Mouse (Mus musculus) v-Abl transformed pro-B cells (cell line): ENCODE measurements around the gene Ctsg.
"Not testable (repeated sequence)": the region's sequence is repeated elsewhere in the genome, so short reads cannot be mapped to it uniquely, and the experiment has no call there.

Experiments
- in situ Hi-C, 2 experiments: fragments of 400-800 bp; cut with MboI; formaldehyde crosslinking; loops; one replicate each; pipeline ENCODE4 v1.15.1; 2025; ENCODE audit not compliant: unreplicated experiment in 2 of 2

The Ctsg gene

GRCm38 (mm10) chr14:56102386-56102785, at the start of gene Ctsg:
Gene Ctsg, minus strand, starts transcription at chr14:56102574.
- in situ Hi-C loops: no loop called here

- in situ Hi-C loops: not testable (repeated sequence)
These were observed 31.3 kb upstream of the Ctsg start for GRCm38 (mm10) chr14:56133675-56134074.

- in situ Hi-C loops: not testable (repeated sequence)
These were observed 30.1 kb upstream of the Ctsg start, which contains the start of gene Gzmd for GRCm38 (mm10) chr14:56132508-56132907. Gene Gzmd, minus strand, starts transcription at chr14:56132608.

- in situ Hi-C loops: no loop called here
These were observed 26.0 kb upstream of the Ctsg start for GRCm38 (mm10) chr14:56128341-56128740.

DNA sequence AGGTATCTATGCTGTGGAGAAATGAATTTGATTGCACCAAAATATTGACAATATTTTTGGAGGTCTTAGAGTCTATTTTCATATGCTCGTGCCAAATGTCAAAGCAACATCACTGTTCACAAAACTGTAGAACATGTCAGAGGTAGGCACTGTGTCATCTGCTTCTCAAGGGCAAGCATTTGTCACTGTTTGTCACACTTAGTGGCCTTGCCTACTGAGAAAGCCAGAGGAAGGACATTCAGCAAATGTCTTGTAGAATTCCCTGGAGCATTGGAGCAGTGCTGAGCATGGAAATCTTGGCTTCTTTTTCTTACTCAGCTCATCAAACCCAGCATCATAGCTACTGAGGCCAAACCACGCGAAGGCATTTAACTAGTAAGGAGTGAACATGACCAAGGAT, 21.1 kb upstream of the Ctsg start:
- in situ Hi-C loops: no loop called here

DNA sequence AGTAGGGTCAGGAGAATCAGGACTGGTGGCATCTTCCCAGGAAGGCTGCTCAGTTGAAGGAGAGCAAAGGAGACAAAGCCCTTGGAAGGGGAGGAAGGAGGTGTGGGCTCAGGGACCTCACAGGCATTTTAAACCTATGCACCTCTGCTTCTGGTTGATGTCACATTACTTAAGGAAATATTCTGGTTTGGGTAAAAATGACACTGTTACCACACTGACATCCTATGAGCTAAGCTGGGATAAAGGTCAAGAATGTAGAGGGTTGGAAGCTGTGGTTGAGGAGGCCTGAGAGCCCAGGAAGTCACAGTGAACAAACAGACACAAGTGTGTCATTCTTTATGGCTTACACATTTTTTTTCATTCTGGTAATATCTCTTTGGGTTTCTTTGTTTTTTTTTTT, 18.2 kb upstream of the Ctsg start, which contains the start of gene Gzme:
Gzme (minus strand) TSS at position 101 of the 400 bp plus-strand sequence.
- in situ Hi-C loops: no loop called here

DNA sequence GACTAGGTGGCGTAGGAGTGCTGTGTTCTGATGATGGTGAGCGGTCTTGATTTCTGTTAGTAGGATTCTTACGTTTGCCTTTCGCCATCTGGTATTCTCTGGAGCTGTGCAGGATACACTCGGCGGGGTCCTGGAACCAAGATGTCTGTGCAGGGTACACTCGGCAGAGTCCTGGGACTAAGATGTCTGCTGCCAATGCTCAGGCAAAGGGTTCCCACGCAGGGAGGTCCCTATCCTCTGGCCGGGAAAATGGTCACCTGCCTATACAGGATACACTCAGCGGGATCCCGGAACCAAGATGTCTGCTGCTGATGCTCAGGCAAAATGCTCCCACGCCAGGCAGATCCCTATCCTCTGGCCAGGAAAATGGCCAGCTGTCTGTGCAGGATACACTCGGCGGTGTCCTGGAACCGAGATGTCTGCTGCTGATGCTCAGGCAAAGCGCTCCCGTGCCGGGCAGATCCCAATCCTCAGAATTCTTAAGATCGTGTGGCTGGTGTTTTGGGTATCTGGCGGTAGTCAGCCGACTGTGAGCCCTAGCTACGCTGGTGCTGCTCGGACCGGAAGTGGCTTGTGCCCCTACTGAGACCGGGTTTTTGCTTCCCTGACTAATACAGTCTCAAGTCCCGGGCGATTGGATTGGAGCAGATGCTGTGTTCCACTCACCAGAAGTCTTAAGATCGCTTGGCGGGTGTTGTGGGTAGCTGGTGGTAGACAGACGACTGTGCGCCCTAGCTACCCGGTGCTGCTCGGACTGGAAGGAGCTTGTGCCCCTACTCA, 13.3 kb upstream of the Ctsg start:
- in situ Hi-C loops: not testable (repeated sequence)

DNA sequence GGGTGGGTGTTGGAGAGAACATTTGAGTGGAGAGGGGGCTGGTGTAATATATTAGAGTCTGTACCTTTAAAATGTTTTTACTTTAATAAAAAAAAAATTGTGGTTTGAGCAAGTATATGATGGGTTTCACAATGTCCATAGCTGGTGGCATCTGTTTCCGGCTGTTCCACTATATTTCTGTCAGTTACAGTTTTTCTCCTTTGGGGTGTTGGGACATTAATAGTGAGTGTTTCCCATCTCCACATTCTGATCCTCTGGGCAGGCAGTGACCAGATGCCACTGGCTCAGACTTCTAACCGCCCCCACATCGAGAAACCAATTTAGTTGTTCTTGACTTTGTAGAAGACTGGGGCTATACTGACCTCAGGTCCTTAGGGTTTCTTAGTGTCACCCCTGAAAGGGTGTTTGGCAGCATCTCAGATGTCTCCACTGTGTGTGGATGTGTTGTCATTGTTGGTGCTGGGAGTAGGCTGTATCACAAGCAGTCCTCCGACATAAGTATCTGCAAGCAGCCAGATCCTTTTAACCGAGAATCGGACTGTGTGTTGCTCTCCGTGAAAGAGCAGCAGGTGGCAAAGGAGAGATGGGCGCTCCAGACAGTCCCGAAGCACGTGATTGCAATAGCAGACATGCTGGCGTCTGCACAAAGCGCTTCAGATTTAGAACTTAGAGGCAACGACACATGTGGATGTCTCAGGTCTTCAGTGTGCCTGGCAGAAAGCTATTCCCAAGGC, 3.2 kb upstream of the Ctsg start:
- in situ Hi-C loops: no loop called here

GRCm38 (mm10) chr14:56105016-56105415, 2.6 kb upstream of the Ctsg start:
- in situ Hi-C loops: no loop called here

DNA sequence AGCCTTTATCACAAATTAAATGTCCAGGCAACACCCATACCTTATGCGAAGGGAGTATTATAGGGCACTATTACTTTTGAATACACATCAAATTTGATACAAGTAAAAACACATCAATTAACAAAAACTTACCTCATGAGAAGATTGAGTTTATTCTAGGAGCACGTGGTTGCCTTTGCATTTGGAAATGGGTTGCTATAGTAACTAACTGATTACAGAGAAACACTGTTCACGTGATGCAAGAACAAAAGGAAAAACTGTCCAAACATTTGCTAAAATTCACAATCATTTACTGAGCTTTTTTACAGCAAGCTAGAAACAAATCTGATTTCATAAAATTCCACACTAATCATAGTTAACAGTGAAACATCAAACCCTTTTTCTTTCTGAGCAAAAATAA, 1.1 kb upstream of the Ctsg start:
- in situ Hi-C loops: no loop called here

DNA sequence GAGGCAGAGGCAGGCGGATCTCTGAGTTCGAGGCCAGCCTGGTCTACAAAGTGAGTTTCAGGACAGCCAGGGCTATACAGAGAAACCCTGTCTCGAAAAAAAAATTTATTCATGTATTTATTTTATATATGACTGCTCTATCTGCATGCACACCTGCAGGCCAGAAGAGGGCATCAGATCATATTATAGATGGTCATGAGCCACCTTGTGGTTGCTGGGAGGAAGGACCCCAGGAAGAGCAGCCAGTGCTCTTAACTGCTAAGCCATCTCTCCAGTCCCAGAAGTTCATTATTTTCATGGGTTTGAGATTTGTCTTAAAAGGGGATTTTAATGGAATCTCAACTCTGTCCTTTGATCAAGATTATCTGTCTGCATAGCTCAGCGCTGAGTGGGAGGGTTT, 3.4 kb downstream of the Ctsg start:
- in situ Hi-C loops: no loop called here

GRCm38 (mm10) chr14:56097597-56097996, 4.8 kb downstream of the Ctsg start:
- in situ Hi-C loops: no loop called here

DNA sequence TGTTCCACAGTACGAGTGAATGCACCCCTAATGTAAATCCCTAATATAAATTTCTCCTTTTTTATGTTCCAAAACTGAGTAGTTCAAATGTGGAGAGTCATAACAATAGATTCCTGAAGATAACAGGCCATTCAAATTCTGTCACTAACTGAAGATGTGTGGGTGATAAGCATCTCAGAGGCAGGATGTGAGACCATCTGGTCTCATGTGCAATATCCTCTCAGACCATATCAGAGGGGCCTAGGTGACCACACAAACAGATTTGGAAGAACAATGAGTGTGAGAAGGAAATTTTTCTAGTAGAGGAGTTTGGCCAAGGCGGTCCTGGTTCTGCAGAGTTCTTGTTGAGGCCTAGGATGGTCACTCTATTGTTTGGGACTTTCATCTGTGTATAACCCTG, 9.0 kb downstream of the Ctsg start:
- in situ Hi-C loops: no loop called here

DNA sequence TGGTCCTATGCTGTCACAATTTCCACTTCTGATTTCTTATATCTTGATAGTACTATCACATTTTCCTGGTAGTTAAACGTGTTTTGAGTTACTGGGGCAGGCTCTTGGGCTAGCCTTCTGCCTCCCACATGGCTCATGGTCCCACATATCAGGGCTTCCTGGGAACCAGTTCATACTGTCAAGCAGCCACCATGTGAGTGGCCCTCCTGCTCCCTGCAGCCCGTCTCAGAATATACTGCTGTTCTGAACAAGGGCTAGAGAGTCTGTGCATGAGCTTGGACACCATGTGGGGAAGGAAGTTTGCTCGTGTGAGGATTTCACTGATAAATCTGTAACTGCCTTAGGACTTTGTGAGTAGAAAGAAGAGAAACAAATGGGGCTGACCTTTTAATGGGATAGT, 15.7 kb downstream of the Ctsg start:
- in situ Hi-C loops: no loop called here

- in situ Hi-C loops: no loop called here
These were observed 17.2 kb downstream of the Ctsg start, which contains the start of gene Mcpt8 for GRCm38 (mm10) chr14:56085167-56085566. Gene Mcpt8, minus strand, starts transcription at chr14:56085273.

DNA sequence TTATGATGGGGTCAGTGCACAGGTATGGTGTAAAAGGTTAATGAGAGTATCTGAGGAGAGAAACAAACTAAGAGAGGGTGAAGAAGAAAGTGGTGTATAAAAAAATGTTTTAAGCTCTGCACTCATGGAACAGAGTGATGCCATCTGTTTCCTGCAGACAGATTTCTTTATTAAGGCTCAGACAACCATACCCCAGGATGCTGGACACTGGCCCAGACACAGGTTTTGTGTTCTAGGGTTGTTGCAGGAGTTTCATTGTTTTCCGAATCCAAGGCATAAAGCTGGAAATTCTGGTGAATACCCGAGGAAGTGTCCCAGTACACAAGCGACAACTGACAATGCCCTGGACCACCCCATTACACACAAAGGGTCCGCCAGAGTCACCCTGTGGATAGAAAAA, 20.4 kb downstream of the Ctsg start:
- in situ Hi-C loops: no loop called here

GRCm38 (mm10) chr14:56062213-56062612, 40.2 kb downstream of the Ctsg start, which contains the start of gene Mcpt4:
Gene Mcpt4, minus strand, starts transcription at chr14:56062313.
- in situ Hi-C loops: not testable (repeated sequence)

GRCm38 (mm10) chr14:56057722-56058121, 44.7 kb downstream of the Ctsg start:
- in situ Hi-C loops: no loop called here

- in situ Hi-C loops: no loop called here
These were observed 47.0 kb downstream of the Ctsg start for GRCm38 (mm10) chr14:56055408-56055807.
